Mouse (Mus musculus): ENCODE measurements around the gene Nfe2. TPM values are rescaled to one million over a fixed set of nuclear protein-coding genes. Genes with fewer than 3 reads are reported as not detected.

Gene Nfe2
- polyA plus RNA-seq (2014; fragmentation: Nextera tagmentation; extraction: Ambion mirVana) = 1.9 and 2.0 TPM in 2 replicates

GRCm38 (mm10) chr15:103257790-103258728 lies at the start of gene Nfe2:
TSS of gene Nfe2 (minus strand) at chr15:103258403.
- no peak within 1 kb of the TSS for H3K9ac ChIP-seq (replicated peaks; ENCODE audit: low read depth, low read length)
- peaks cover 7% of the 10 kb centered on the region for H3K4me1 ChIP-seq (ENCODE audit: control insufficient read depth, insufficient read depth, low read length)
- peak; percentile 11; the same call in 1 of the 2 replicates for ATAC-seq (ENCODE audit: low read depth)
- H3K4me3 ChIP-seq (ENCODE audit: low read depth, low read length) = no peak within 1 kb of the TSS
- no peak within 1 kb of the TSS for H3K27ac ChIP-seq (ENCODE audit: low read depth, low read length)
- no peaks in the 10 kb centered on the region for H3K36me3 ChIP-seq (ENCODE audit: control insufficient read depth, insufficient read depth, low read length)
- 17% methylated on average over 15 of the region's 15 CpGs for WGBS
- no peaks in the 10 kb centered on the region for H3K27me3 ChIP-seq (ENCODE audit: control insufficient read depth, insufficient read depth, low read length)
- H3K4me2 ChIP-seq (ENCODE audit: low read depth, low read length) = peak within 1 kb of the TSS; percentile 1; the same call in 1 of the 2 replicates
- H3K9me3 ChIP-seq (ENCODE audit: control insufficient read depth, low read length) = no peaks in the 10 kb centered on the region

- no peaks in the 10 kb centered on the region for H3K36me3 ChIP-seq (ENCODE audit: control insufficient read depth, insufficient read depth, low read length)
- no peak for ATAC-seq (ENCODE audit: low read depth)
- H3K27ac ChIP-seq (ENCODE audit: low read depth, low read length) = no peak overlapping the region; the same call in 1 of the 2 replicates
- H3K4me2 ChIP-seq (ENCODE audit: low read depth, low read length) = no peak overlapping the region
- H3K9ac ChIP-seq (replicated peaks; ENCODE audit: low read depth, low read length) = 0 out of 2 replicates have a peak overlapping the region, but pooled peaks have one; percentile 12
- WGBS = 2% methylated on average over 7 of the region's 7 CpGs
- no peaks in the 10 kb centered on the region for H3K9me3 ChIP-seq (ENCODE audit: control insufficient read depth, low read length)
- H3K4me1 ChIP-seq (ENCODE audit: control insufficient read depth, insufficient read depth, low read length) = peaks cover 44% of the 10 kb centered on the region
- H3K4me3 ChIP-seq (ENCODE audit: low read depth, low read length) = no peak overlapping the region
- no peaks in the 10 kb centered on the region for H3K27me3 ChIP-seq (ENCODE audit: control insufficient read depth, insufficient read depth, low read length)
These were observed 48.9 kb upstream of the Nfe2 start for GRCm38 (mm10) chr15:103307125-103307524.

- Histone ChIP-seq H3K9me3 (ENCODE audit: control insufficient read depth, low read length) (no peaks in the 10 kb centered on the region), H3K9ac (replicated peaks; ENCODE audit: low read depth, low read length) (peak overlapping the region; percentile 77), H3K4me2 (ENCODE audit: low read depth, low read length) (peak overlapping the region; percentile 45), H3K4me3 (ENCODE audit: low read depth, low read length) (peak overlapping the region; percentile 33), H3K27me3 (ENCODE audit: control insufficient read depth, insufficient read depth, low read length) (no peaks in the 10 kb centered on the region), H3K4me1 (ENCODE audit: control insufficient read depth, insufficient read depth, low read length) (peaks cover 55% of the 10 kb centered on the region), H3K36me3 (ENCODE audit: control insufficient read depth, insufficient read depth, low read length) (no peaks in the 10 kb centered on the region), H3K27ac (ENCODE audit: low read depth, low read length) (peak overlapping the region; percentile 100)
- WGBS = 18% methylated on average over 8 of the region's 8 CpGs
- ATAC-seq (ENCODE audit: low read depth) = no peak
These were observed 47.8 kb upstream of the Nfe2 start for GRCm38 (mm10) chr15:103305792-103306645.

GRCm38 (mm10) chr15:103305070-103305678 lies 47.0 kb upstream of the Nfe2 start:
- ATAC-seq (ENCODE audit: low read depth) = peak; percentile 94
- H3K36me3 ChIP-seq (ENCODE audit: control insufficient read depth, insufficient read depth, low read length) = no peaks in the 10 kb centered on the region
- H3K9ac ChIP-seq (replicated peaks; ENCODE audit: low read depth, low read length) = peak overlapping the region; percentile 77
- peak overlapping the region; percentile 45 for H3K4me2 ChIP-seq (ENCODE audit: low read depth, low read length)
- H3K4me3 ChIP-seq (ENCODE audit: low read depth, low read length) = peak overlapping the region; percentile 33
- WGBS = 0% methylated on average over 62 of the region's 71 CpGs
- peak overlapping the region; percentile 100 for H3K27ac ChIP-seq (ENCODE audit: low read depth, low read length)
- H3K27me3 ChIP-seq (ENCODE audit: control insufficient read depth, insufficient read depth, low read length) = no peaks in the 10 kb centered on the region
- no peaks in the 10 kb centered on the region for H3K9me3 ChIP-seq (ENCODE audit: control insufficient read depth, low read length)
- H3K4me1 ChIP-seq (ENCODE audit: control insufficient read depth, insufficient read depth, low read length) = peaks cover 63% of the 10 kb centered on the region

- Histone ChIP-seq H3K4me1 (ENCODE audit: control insufficient read depth, insufficient read depth, low read length) (peaks cover 68% of the 10 kb centered on the region), H3K9ac (replicated peaks; ENCODE audit: low read depth, low read length) (peak overlapping the region; percentile 39), H3K9me3 (ENCODE audit: control insufficient read depth, low read length) (no peaks in the 10 kb centered on the region), H3K4me2 (ENCODE audit: low read depth, low read length) (peak overlapping the region; percentile 45), H3K27ac (ENCODE audit: low read depth, low read length) (peak overlapping the region; percentile 100), H3K27me3 (ENCODE audit: control insufficient read depth, insufficient read depth, low read length) (no peaks in the 10 kb centered on the region), H3K36me3 (ENCODE audit: control insufficient read depth, insufficient read depth, low read length) (no peaks in the 10 kb centered on the region), H3K4me3 (ENCODE audit: low read depth, low read length) (peak overlapping the region; percentile 22)
- WGBS = 0% methylated on average over 9 of the region's 9 CpGs
- ATAC-seq (ENCODE audit: low read depth) = peak; percentile 5
These were observed 46.4 kb upstream of the Nfe2 start for GRCm38 (mm10) chr15:103304616-103304969.

- peak overlapping the region; percentile 45 for H3K4me2 ChIP-seq (ENCODE audit: low read depth, low read length)
- H3K4me3 ChIP-seq (ENCODE audit: low read depth, low read length) = peak overlapping the region; percentile 22; the same call in 1 of the 2 replicates
- under 1% methylated on average over 8 of the region's 8 CpGs for WGBS
- peak overlapping the region; percentile 100 for H3K27ac ChIP-seq (ENCODE audit: low read depth, low read length)
- ATAC-seq (ENCODE audit: low read depth) = no peak
- H3K9me3 ChIP-seq (ENCODE audit: control insufficient read depth, low read length) = no peaks in the 10 kb centered on the region
- H3K9ac ChIP-seq (replicated peaks; ENCODE audit: low read depth, low read length) = peak overlapping the region; percentile 39
- H3K4me1 ChIP-seq (ENCODE audit: control insufficient read depth, insufficient read depth, low read length) = peaks cover 73% of the 10 kb centered on the region
- H3K36me3 ChIP-seq (ENCODE audit: control insufficient read depth, insufficient read depth, low read length) = no peaks in the 10 kb centered on the region
- H3K27me3 ChIP-seq (ENCODE audit: control insufficient read depth, insufficient read depth, low read length) = no peaks in the 10 kb centered on the region
These were observed 45.9 kb upstream of the Nfe2 start for GRCm38 (mm10) chr15:103303916-103304615.

- Histone ChIP-seq H3K27me3 (ENCODE audit: control insufficient read depth, insufficient read depth, low read length) (no peaks in the 10 kb centered on the region), H3K4me2 (ENCODE audit: low read depth, low read length) (no peak overlapping the region), H3K4me1 (ENCODE audit: control insufficient read depth, insufficient read depth, low read length) (peaks cover 84% of the 10 kb centered on the region), H3K9me3 (ENCODE audit: control insufficient read depth, low read length) (no peaks in the 10 kb centered on the region), H3K9ac (replicated peaks; ENCODE audit: low read depth, low read length) (0 out of 2 replicates have a peak overlapping the region, but pooled peaks have one; percentile 17), H3K4me3 (ENCODE audit: low read depth, low read length) (no peak overlapping the region), H3K36me3 (ENCODE audit: control insufficient read depth, insufficient read depth, low read length) (no peaks in the 10 kb centered on the region), H3K27ac (ENCODE audit: low read depth, low read length) (peak overlapping the region; percentile 100)
- 7% methylated on average over 6 of the region's 6 CpGs for WGBS
- ATAC-seq (ENCODE audit: low read depth) = no peak
These were observed 44.3 kb upstream of the Nfe2 start for GRCm38 (mm10) chr15:103302341-103303021.

Measured in neural tube, embryonic 14.5 days (tissue).